Mouse (Mus musculus): Measurements from ENCODE around the gene Dnajc16.

The Dnajc16 gene

DNA sequence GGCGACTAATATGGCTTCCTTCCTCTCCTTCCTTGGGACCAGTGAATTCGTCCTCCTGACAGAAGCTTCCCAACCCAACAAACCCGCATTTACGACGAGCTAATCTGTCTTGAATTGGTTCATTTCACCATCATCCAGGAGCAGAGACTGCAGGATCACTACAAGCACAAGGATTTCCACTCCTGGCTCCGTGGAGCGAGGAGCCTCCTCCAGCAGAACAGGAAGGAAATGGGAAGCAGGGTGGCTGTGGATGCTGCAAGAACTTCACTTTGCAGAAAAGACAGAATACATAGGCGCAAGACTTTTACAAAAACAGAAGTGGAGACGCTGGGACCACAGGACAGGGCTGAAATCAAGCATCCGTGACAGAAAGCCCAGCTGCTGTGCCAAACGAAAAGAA, 66.1 kb downstream of the Dnajc16 start:
- no peak for DNase-seq (ENCODE audit: low spot score)

DNA sequence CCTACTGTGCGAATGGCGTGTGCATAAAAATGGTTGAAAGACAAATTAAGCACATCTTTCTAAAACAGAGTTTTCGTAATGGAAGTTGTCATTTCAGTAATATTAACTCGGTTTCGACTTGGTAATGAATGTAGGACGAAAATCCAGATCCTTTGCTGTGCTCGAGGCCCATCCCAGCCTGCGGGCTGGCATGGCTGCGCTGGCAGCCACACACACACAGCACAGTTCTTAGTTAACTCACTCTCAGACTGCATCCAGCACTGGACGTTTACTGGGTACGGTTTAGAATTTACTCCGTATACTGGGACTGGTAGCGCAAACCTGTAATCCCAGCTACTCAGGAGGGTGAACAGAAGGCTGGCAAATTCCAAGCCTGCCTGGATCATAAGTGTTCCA, 67.1 kb downstream of the Dnajc16 start:
- DNase-seq (ENCODE audit: low spot score), result no peak

DNA sequence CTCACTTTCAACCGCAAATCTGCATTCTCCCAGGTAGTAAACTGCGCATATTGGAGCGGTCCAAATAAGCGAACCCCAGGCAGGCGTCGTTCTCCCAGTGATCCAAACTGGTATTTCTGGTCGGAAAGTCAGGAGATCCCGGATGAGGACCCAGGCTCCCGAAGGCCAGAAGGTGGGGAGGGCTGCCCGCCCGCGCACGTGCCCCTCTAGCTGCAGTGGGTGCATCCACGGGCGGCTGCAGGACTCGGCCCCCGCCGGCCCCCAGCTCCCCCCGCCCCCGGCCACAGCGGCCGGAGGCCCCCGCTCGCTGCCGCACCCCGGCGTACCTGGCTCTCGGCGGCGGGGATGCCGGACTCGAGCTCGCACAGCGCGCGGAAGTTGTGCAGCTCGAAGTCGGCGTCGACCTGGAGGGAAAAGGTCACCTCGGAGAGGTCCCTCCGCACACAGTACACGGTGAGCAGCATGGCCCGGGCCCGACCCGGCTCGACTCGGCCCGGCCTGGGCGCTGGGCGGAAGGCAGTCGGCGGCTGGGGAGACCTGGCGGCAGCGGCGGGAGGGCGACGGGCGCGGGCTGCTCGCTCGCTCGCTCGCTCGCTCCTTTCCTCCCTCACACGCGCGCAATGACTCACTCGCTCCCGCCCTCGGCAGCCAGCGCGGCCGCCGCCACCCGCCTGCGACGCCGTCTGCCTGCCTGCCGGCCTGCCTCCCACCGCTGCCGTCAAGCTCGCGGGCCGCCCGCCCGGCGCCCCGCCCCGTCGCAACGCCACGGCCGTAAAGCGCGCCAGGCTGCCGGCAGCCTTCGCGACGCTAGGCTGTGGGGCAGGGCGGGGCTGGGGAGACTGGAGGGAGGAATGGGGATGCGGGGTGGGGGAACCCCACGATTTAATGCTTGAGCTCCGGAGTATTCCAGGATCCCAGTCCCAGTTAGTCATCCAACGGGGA, 67.7 kb downstream of the Dnajc16 start, which contains the start of gene Ddi2:
Gene Ddi2, minus strand, starts transcription at position 689 of the 942 bp plus-strand sequence.
- peak; percentile 62 for DNase-seq (ENCODE audit: low spot score)

DNA sequence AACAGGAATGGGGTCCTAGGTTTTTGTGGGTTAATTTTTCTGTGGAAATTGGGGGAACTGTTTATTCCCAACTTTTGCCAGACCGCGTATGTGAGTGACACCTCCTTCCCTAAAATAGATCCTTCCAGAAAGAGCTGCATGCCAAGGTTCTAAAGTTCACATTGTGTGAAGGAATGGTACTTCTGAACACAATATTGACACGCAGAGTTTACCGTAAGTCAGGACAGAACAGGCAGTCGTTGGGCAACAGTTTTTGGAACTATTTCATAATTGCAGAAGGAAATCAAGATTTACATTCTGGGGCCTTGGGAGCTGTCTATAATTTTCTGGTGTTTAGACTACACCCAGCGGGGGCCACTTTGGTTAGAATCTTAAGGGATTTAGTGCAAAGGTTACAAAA, 68.8 kb downstream of the Dnajc16 start:
- DNase-seq (ENCODE audit: low spot score), result no peak

DNA sequence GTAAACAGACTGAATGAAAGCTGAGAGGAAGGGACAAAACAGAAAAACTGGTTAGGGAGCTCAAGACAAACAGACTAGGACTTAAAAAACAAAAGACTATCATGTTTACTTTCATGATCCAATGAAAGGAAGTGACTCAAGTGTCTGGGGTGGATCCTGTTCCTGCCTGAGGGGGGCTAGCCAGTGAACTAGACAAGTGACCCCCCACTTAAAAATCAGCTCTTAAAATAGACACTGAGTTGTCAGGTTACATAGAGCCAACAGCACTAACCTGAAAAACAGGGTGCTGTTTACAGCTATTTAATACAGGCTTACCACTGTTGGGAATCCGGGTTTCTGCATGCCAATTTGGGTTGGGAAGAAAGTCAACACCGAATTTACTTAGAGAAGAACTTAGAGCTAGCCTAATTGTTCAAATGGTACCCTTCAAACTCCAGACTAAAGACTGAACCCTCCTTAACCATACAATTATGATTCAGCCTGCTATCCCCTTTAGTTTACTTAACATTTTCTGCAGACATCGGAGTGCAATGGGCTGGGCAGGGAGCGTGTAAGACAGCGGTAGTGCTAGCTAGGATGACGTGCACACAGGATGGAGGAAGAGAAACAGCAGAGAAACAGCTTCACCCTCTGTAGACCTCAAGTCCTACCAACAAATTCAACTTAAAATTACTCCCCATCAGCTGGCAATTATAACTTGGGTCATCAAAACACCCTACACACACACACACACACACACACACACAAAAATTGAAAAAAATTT, 69.8 kb downstream of the Dnajc16 start:
- no peak for DNase-seq (ENCODE audit: low spot score)

DNA sequence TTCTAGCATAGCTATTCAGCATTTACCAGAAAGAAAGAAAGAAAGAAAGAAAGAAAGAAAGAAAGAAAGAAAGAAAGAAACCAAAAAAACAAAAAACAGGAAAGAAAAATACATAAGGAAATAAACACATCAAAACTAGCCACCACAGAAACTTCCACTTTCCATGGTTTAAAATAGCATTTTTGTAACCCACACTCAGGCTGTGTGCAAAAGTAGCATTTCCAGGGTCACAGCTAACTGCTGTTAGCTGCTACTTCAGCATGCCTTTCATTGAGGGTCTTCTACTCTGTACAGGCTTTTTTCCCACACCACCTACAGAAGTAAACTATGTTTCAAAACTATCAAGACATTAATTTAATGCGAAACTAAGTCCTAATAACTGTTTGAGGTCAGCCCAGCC, 71.4 kb downstream of the Dnajc16 start:
- DNase-seq (ENCODE audit: low spot score), result no peak

DNA sequence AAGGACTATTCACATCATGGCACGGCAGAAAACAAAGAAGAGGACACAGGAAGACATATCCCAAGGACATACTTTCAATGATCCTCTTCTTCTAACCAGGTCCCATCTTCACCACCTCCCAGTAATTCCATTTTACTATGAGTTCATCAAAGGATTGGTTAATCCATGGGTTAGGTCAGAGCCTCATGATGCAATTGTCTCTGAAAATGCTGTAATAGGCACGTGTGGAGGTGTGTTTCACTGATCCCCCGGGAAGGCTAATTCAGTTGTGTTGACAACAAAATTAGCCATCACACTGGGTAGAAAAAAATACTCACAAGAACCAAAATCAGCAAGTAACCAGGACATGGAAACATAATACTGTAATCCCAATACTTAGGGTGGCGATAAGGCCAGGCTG, 73.1 kb downstream of the Dnajc16 start:
- DNase-seq (ENCODE audit: low spot score), result no peak

DNA sequence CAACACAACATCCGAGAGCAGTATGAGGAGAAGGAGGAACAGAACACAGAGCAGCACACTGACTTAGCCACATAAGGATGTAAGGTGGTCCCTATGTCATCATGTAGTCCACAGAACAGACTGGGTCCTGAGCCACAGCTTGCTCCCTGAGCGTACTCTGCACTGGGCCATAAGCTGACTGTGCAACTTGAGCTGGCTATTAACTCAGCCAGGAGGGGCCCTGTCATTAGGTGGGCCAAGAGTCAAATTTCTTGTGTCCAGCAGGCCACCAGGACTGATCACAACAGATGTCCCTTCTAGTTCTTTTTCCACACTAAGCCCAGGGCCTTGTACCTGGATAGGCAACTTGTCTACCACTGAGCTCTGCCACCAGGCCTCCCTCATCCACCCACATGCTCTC, 75.7 kb downstream of the Dnajc16 start:
- no peak for DNase-seq (ENCODE audit: low spot score)

DNA sequence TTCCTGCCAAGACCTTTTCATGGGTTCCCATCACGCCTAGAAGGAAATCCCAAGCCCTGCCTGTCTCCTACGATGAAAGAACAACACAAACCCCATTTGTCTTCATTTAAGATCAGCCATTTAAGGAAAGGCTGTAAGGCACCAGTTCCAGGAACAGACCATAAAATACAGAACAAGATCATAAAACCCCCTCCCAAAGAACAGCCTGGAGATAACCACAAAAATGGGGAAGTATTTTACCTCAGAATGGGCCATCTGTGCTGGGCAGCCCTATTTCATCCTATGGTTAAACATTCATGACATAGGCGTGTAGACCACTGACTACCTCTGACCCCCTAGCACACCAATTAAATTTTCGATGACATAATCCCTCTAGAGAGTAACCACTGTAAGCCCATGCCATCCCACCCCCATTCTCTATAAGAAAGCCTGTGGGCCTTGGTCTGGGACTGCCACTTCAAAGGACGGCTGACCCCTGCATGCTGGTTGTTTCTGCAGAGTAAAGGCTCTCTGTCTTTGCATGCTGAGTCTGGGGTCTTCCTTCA, 77.1 kb downstream of the Dnajc16 start:
- no peak for DNase-seq (ENCODE audit: low spot score)

DNA sequence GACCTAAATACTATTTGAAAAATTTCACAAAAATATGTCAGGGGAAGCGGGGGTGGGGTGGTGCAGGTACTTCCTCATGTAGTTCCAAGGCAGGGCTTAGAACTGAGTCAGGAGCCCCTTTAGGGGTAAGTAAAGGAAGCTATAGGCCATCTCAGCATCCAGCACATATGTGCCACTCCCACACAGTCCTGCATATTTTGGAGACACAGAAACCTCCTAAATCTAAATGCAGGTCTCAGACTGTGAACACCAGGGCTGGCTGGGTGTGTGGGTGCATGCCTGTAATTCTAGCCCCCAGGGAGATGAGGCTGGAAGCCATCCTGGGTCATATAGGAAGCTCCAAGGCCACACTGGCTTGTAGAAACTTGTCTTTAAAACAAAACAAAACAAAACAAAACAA, 79.5 kb downstream of the Dnajc16 start:
- DNase-seq (ENCODE audit: low spot score), result no peak
